Mouse (Mus musculus) neural tube, embryonic 14.5 days (tissue): ENCODE results near the gene Mvb12a. TPM values are rescaled to one million over a fixed set of nuclear protein-coding genes. Genes with fewer than 3 reads are reported as not detected.

ENCODE experiments used
- ATAC-seq: fragments of 200-750 bp; cut with Nextera tagmentation; 2 replicates; pipeline ENCODE4 v1.8.0; 2017; ENCODE audit warnings: low read depth, mild to moderate bottlenecking, moderate TSS enrichment, moderate library complexity
- H3K27ac ChIP-seq: fragments of 300-500 bp; sonication (generic); 2 replicates; pipeline ENCODE4 v1.5.1; 2014; ENCODE audit warnings: low read depth, mild to moderate bottlenecking, control low read depth, low read length, moderate library complexity, mixed read lengths
- H3K27me3 ChIP-seq: fragments of 300-500 bp; sonication (generic); 2 replicates; pipeline ENCODE4 v1.6.1; 2014; ENCODE audit warnings: low read length; ENCODE audit not compliant: control insufficient read depth, insufficient read depth
- H3K36me3 ChIP-seq: fragments of 300-500 bp; sonication (generic); 2 replicates; pipeline ENCODE4 v1.6.1; 2014; ENCODE audit warnings: low read length, mixed read lengths; ENCODE audit not compliant: control insufficient read depth, insufficient read depth
- H3K4me1 ChIP-seq: fragments of 300-500 bp; sonication (generic); 2 replicates; pipeline ENCODE4 v1.6.1; 2014; ENCODE audit warnings: low read length; ENCODE audit not compliant: control insufficient read depth, insufficient read depth
- H3K4me2 ChIP-seq: fragments of 300-500 bp; sonication (generic); 2 replicates; pipeline ENCODE4 v1.6.1; 2014; ENCODE audit warnings: mild to moderate bottlenecking, low read depth, low read length, control low read depth
- H3K4me3 ChIP-seq: fragments of 300-500 bp; sonication (generic); 2 replicates; pipeline ENCODE4 v1.5.1; 2014; ENCODE audit warnings: low read depth, low read length, control low read depth, mixed read lengths
- H3K9ac ChIP-seq: fragments of 300-500 bp; sonication (generic); replicated peaks from 2 replicates; pipeline ENCODE4 v1.6.1; 2014; ENCODE audit warnings: low read depth, mild to moderate bottlenecking, control low read depth, low read length, mixed read lengths
- H3K9me3 ChIP-seq: fragments of 300-500 bp; sonication (generic); 2 replicates; pipeline ENCODE4 v1.6.1; 2016; ENCODE audit warnings: low read length; ENCODE audit not compliant: control insufficient read depth
- WGBS: fragments of 180-500 bp; shearing (Covaris S2); extraction: QIAGEN DNeasy Blood & Tissue Kit; methylation state at CpG from one replicate; pipeline ENCODE4 v1.1.7; 2014; 5-methylcytosine and 5-hydroxymethylcytosine counted together
- polyA plus RNA-seq: library from polyadenylated mRNA; unstranded; fragments of >200 nt; fragmentation: Nextera tagmentation; extraction: Ambion mirVana; gene quantifications from 2 replicates; pipeline ENCODE4 v1.2.1, GENCODE M21; 2014

Mvb12a gene
- 69.0 and 70.6 TPM in 2 replicates for polyA plus RNA-seq

- peak; percentile 96 for ATAC-seq
- peak within 1 kb of the TSS; percentile 44; the same call in 1 of the 2 replicates for H3K27ac ChIP-seq
- whole genome bisulfite sequencing: under 1% methylated on average over 55 of the region's 55 CpGs
- no peaks in the 10 kb centered on the region for H3K27me3 ChIP-seq
- peak within 1 kb of the TSS; percentile 91 for H3K4me2 ChIP-seq
- no peaks in the 10 kb centered on the region for H3K9me3 ChIP-seq
- H3K4me1 ChIP-seq: peaks cover 4% of the 10 kb centered on the region; the same call in 1 of the 2 replicates
- peaks cover 9% of the 10 kb centered on the region; the same call in 1 of the 2 replicates for H3K36me3 ChIP-seq
- H3K4me3 ChIP-seq: peak within 1 kb of the TSS; percentile 57
- peak within 1 kb of the TSS; percentile 71 for H3K9ac ChIP-seq
These were observed at the start of gene Mvb12a for GRCm38 (mm10) chr8:71542632-71543343. TSS of gene Mvb12a (plus strand) at chr8:71542922.

GRCm38 (mm10) chr8:71495039-71495438 lies 47.7 kb upstream of the Mvb12a start:
- H3K27ac ChIP-seq: no peak overlapping the region
- no peak overlapping the region for H3K9ac ChIP-seq
- H3K9me3 ChIP-seq: no peaks in the 10 kb centered on the region
- no peak overlapping the region for H3K4me3 ChIP-seq
- no peaks in the 10 kb centered on the region for H3K27me3 ChIP-seq
- ATAC-seq: peak; percentile 77
- H3K4me1 ChIP-seq: no peaks in the 10 kb centered on the region
- 17% methylated on average over 15 of the region's 16 CpGs for WGBS
- no peak overlapping the region for H3K4me2 ChIP-seq
- peaks cover 8% of the 10 kb centered on the region; the same call in 1 of the 2 replicates for H3K36me3 ChIP-seq

GRCm38 (mm10) chr8:71495811-71496210 lies 46.9 kb upstream of the Mvb12a start:
- H3K27ac ChIP-seq: no peak overlapping the region
- H3K4me3 ChIP-seq: no peak overlapping the region
- ATAC-seq: no peak
- WGBS: 90% methylated on average over 5 of the region's 5 CpGs
- no peak overlapping the region for H3K9ac ChIP-seq
- H3K4me1 ChIP-seq: no peaks in the 10 kb centered on the region
- H3K36me3 ChIP-seq: peaks cover 8% of the 10 kb centered on the region; the same call in 1 of the 2 replicates
- no peak overlapping the region for H3K4me2 ChIP-seq
- no peaks in the 10 kb centered on the region for H3K27me3 ChIP-seq
- H3K9me3 ChIP-seq: no peaks in the 10 kb centered on the region

GRCm38 (mm10) chr8:71496481-71496880 lies 46.2 kb upstream of the Mvb12a start:
- no peak overlapping the region for H3K4me2 ChIP-seq
- no peaks in the 10 kb centered on the region for H3K27me3 ChIP-seq
- no peak overlapping the region for H3K9ac ChIP-seq
- peaks cover 8% of the 10 kb centered on the region; the same call in 1 of the 2 replicates for H3K36me3 ChIP-seq
- H3K4me3 ChIP-seq: no peak overlapping the region
- no peak for ATAC-seq
- WGBS: 46% methylated on average over 11 of the region's 11 CpGs
- no peaks in the 10 kb centered on the region for H3K9me3 ChIP-seq
- H3K4me1 ChIP-seq: no peaks in the 10 kb centered on the region
- H3K27ac ChIP-seq: peak overlapping the region; percentile 28; the same call in 1 of the 2 replicates

- Histone ChIP-seq H3K27me3 (no peaks in the 10 kb centered on the region), H3K36me3 (peaks cover 7% of the 10 kb centered on the region; the same call in 1 of the 2 replicates), H3K9me3 (no peaks in the 10 kb centered on the region), H3K9ac (no peak overlapping the region), H3K4me2 (no peak overlapping the region), H3K27ac (no peak overlapping the region; the same call in 1 of the 2 replicates), H3K4me3 (no peak overlapping the region), H3K4me1 (no peaks in the 10 kb centered on the region)
- WGBS: 88% methylated on average over 1 of the region's 1 CpGs
- no peak for ATAC-seq
These were observed 45.6 kb upstream of the Mvb12a start for GRCm38 (mm10) chr8:71497077-71497645.

- no peak overlapping the region for H3K4me3 ChIP-seq
- H3K36me3 ChIP-seq: no peaks in the 10 kb centered on the region
- WGBS: 35% methylated on average over 15 of the region's 15 CpGs
- H3K9ac ChIP-seq: no peak overlapping the region
- H3K4me1 ChIP-seq: no peaks in the 10 kb centered on the region
- no peak overlapping the region for H3K4me2 ChIP-seq
- no peak for ATAC-seq
- H3K27me3 ChIP-seq: no peaks in the 10 kb centered on the region
- no peak overlapping the region for H3K27ac ChIP-seq
- H3K9me3 ChIP-seq: no peaks in the 10 kb centered on the region
These were observed 44.7 kb upstream of the Mvb12a start for GRCm38 (mm10) chr8:71497881-71498501.

- Histone ChIP-seq H3K4me1 (no peaks in the 10 kb centered on the region), H3K4me3 (no peak overlapping the region), H3K9ac (no peak overlapping the region), H3K27ac (no peak overlapping the region), H3K9me3 (no peaks in the 10 kb centered on the region), H3K4me2 (no peak overlapping the region), H3K36me3 (no peaks in the 10 kb centered on the region), H3K27me3 (no peaks in the 10 kb centered on the region)
- 45% methylated on average over 15 of the region's 16 CpGs for WGBS
- no peak for ATAC-seq
These were observed 43.7 kb upstream of the Mvb12a start for GRCm38 (mm10) chr8:71498816-71499690.

- Histone ChIP-seq H3K27me3 (peaks cover 32% of the 10 kb centered on the region), H3K27ac (no peak overlapping the region), H3K36me3 (no peaks in the 10 kb centered on the region), H3K4me1 (no peaks in the 10 kb centered on the region), H3K4me3 (no peak overlapping the region), H3K9ac (no peak overlapping the region), H3K4me2 (no peak overlapping the region), H3K9me3 (no peaks in the 10 kb centered on the region)
- WGBS: 85% methylated on average over 4 of the region's 4 CpGs
- no peak for ATAC-seq
These were observed 38.4 kb upstream of the Mvb12a start for GRCm38 (mm10) chr8:71504349-71504748.
